Mouse (Mus musculus) embryonic fibroblast, embryonic 13.5 days (primary cell): ENCODE measurements around the gene Sema4b.

Experiments used
- CTCF ChIP-seq: IDR thresholded peaks from 2 replicates; pipeline ENCODE4 v1.5.1; 2011; ENCODE audit warnings: mild to moderate bottlenecking, control low read depth, low read length, moderate library complexity, borderline replicate concordance; ENCODE audit not compliant: insufficient read depth
- POLR2A ChIP-seq: IDR thresholded peaks from 2 replicates; pipeline ENCODE4 v1.6.1; 2011; ENCODE audit warnings: low read depth, mild to moderate bottlenecking, control low read depth, low read length, moderate library complexity

DNA sequence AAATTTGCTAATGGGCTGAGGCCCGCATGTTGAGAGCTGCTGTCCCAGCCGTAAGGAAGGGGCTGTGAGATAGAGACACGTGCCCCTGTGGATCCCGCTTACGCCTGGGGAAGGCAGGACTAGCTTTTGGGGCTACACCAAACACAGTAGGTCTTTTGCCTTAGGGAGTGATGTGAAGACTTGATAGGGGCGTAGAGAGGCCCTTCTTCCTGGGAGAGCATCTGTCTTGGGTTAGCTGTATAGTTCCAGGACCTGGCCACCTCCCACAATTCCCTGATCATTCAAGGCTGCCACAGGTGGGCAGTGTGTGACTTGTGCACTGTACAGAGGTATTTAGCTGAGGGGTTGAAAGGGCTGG lies 13.9 kb downstream of the Sema4b start:
- no peak for TF ChIP-seq POLR2A
- TF ChIP-seq CTCF: no peak
